Mouse (Mus musculus) ovary, adult 10 weeks (tissue): ENCODE measurements around the gene Tfap2e. TPM values are rescaled to one million over a fixed set of nuclear protein-coding genes. Genes with fewer than 3 reads are reported as not detected.

Source experiments
- polyA plus RNA-seq: library from polyadenylated mRNA; stranded (reverse); fragments of 350-450 nt; fragmentation: Illumina TruSeq; extraction: RNeasy Lipid Tissue Mini Kit (QIAGEN cat#74804); gene quantifications from one replicate; pipeline ENCODE4 v1.2.3, GENCODE M21; 2014

Gene Tfap2e
- polyA plus RNA-seq = 0.71 TPM

DNA sequence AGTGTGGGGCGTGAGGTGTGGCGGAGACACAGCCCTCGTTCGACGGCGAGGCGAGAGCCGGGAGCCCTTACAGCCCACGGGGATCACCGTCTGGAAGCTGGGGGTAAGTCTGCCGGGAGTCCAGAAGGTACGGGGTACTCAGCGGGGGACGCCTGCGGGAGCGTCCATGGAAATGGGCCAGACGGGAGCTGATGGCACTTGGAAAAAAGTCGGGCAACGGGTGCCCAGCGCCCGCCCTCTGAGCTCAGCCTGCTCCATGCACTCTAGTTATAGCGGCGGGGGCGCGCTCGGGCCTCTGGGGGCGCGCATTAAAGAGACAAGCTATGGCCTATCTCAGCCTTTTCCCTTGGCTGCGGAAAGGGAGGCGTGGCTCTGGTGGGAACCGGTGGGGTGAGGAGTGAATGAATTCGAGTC lies at the start of gene Tfap2e:
Gene Tfap2e (minus strand): TSS at position 240 of the 414 bp plus-strand sequence.

DNA sequence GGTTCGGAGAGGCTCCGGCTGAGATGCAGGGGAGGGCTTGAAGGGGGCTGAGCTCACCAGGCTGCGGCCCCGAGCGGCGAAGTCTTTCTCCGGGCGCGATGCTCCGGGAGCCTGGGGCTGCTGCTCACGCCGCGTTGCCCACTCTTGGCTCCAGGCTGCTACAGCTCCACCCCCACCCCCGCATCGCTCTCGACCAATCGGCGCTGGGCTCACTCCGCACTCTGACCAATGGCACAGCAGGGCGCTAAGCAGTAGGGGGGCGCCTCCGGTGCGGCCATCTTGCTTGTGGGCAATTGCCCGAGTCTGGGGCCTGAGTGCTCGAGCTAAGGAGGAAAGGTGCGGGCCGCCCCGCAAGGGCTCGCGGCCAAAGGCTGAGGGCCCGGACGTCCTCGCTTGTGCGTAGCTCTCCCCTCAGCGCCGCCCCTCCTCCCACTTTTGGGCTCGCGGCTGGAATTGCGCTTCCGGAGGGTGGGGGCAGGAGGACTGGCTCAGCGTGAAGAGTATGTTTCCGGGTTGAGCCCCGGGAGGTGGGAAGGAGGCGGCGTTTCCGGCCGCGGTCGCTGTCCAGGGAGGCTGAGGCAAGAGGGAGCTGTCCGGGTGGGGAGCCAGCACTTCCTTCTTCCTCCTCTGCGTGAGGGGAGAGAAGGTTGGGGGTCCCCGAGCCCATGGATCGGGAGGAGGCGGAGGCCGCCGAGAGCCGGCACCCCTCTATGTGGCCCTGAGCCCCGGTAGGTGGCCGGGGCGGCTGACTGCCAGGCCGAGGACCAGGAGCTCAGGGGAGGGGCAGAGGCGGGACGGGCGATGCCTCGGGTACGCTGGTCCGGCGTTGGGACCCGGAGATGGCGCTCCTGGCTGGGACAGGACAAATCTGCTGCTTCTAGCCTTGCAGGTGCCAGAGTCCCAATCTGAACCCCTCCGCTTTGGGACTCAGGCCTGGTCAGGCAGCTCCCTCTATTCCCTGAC lies 17.5 kb upstream of the Tfap2e start, which contains the start of the genes Ncdn and AU040320:
Gene Ncdn (minus strand): TSS at position 171 of the 963 bp plus-strand sequence.
Gene AU040320 (plus strand): TSS at position 277 of the 963 bp plus-strand sequence.

DNA sequence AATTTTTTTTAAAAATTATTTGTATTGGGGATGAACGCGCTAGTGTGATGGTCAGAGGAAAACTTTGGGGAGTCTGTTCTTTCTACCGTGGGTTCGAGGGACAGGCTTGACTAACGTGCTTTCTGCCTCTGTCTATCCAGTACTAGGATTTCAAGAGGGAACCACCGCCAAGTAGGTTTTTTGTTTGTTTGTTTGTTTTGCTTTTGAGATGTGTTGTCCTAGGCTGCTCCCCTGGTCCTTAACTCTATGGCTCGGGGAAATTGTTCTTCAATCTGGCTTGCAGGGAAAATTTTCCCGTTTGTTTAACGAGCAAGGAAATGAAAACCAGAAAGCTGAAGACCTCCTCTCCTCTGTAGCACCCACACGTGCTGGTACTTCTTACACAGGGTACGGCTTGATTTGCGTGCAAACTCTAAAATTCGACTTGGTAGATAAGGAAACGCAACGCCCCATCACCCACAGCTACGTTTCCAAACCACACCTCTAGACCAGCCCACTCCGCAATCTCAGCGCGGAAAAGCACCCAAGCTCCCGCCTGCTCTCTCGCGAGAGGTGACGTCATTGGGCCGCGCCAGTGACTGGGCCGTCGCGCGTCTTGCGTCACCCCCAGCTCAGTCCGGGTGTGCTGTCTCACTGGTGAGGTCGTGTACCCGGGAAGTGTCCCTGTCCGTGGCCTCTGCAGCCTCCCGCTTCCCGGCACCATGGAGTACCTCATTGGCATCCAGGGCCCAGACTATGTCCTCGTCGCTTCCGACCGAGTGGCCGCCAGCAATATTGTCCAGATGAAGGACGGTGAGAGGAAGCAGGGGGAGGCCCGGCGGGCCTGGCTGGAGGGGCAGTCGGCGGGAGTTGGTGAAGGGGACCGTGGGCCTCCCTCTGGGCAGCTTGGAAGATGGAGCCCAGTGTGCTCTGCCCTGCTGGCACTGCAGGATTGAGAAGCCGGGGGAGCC lies 58.7 kb downstream of the Tfap2e start, which contains the start of gene Psmb2:
Gene Psmb2 (plus strand): TSS at position 577 of the 950 bp plus-strand sequence.

Other genes starting within 250 kb of the Tfap2e start
- 7.6 TPM for gene Ago4, start 202.8 kb downstream of the Tfap2e start, polyA plus RNA-seq
- 13.2 TPM for gene Clspn, start 179.3 kb downstream of the Tfap2e start, polyA plus RNA-seq
- 9.9 TPM for gene 5730409E04Rik, start 126.4 kb downstream of the Tfap2e start, polyA plus RNA-seq
- 76.8 TPM for gene Psmb2, start 58.6 kb downstream of the Tfap2e start, polyA plus RNA-seq
- 0.26 TPM for gene Ncdn, start 17.2 kb upstream of the Tfap2e start, polyA plus RNA-seq
- gene AU040320, start 17.3 kb upstream of the Tfap2e start, polyA plus RNA-seq = 6.7 TPM
- 126 TPM for gene Zmym4, start 231.9 kb upstream of the Tfap2e start, polyA plus RNA-seq